Mouse (Mus musculus): ENCODE measurements around the gene Ino80d.
A peak's percentile ranks its signal among the peaks of the same experiment; 100 is the strongest.
"Not testable (repeated sequence)": the region's sequence is repeated elsewhere in the genome, so short reads cannot be mapped to it uniquely, and the experiment has no call there.

Ino80d gene

DNA sequence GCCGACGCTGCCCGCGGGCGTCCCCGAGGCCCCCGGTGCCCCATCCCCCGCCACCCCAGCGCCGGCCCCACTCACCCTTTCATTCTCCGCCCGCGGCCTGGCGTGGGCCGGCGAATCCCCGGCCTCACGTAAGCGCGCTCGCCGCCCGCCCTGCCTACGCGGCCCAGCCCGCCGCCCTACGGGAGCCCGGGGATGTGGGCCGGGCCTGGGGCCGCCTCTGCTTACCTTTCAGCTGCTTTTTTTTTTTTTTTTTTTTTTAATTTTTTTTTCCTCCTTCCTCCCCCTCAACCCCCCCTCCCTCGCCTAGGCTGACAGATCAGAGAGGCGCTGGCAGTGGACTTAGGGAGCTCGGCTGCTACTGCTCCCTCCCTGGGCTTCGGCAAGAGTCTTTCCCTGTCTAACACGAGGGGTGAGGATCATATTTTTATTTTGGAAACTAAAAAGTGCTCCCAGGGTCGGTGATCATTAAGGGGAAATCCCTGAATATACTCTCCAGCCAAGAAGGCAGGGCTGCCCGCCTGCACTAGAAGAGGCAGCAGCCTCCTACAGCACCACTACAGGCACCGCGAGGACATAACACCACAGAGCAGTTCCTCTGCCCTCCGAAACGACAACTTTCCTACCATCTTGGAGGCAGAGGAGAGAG is at the start of gene Ino80d:
Gene Ino80d, minus strand, starts transcription at position 532 of the 646 bp plus-strand sequence.
- DNase-seq (ENCODE audit: low spot score), result no peak

DNA sequence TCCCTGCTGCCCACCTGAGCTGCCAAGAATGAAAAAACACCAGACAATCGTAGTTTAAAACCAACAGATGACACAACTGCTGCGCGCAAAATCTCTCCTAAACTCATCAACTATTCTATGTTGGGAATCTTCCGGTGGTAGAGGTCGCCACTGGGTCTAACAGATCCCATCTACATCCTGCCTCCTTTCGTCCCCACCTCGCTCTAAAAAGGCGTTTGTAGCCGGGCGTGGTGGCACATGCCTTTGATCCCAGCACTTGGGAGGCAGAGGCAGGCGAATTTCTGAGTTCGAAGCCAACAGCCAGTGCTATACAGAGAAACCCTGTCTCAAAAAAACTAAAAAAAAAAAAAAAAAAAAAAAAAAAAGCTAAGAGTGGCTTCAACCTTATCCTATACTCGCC is 25.8 kb upstream of the Ino80d start:
- DNase-seq (ENCODE audit: low spot score), result no peak

- DNase-seq (ENCODE audit: low spot score), result not testable (repeated sequence)
Measured at GRCm38 (mm10) chr1:63138586-63138985, 24.1 kb upstream of the Ino80d start.

- DNase-seq (ENCODE audit: low spot score), result no peak
Measured at GRCm38 (mm10) chr1:63137971-63138370, 23.5 kb upstream of the Ino80d start.

DNA sequence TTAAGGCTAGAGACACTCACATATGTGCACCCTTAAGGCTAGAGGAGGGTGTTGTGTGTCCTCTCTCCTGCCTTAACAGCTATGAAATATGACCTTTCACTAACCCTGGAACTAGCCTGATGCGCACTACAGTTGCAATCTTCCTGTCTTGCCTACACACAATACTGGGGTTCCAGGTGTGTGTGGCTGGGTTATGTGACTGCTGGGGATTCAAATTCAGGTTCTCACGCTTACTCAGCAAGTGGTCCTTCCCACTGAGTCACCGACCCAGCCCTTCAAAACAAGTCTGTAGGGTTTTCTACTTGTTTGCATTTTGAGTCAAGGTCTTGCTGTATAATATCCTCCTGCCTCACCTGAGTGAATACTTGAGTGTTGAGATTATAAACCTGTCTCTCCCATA is 20.1 kb upstream of the Ino80d start:
- no peak for DNase-seq (ENCODE audit: low spot score)

DNA sequence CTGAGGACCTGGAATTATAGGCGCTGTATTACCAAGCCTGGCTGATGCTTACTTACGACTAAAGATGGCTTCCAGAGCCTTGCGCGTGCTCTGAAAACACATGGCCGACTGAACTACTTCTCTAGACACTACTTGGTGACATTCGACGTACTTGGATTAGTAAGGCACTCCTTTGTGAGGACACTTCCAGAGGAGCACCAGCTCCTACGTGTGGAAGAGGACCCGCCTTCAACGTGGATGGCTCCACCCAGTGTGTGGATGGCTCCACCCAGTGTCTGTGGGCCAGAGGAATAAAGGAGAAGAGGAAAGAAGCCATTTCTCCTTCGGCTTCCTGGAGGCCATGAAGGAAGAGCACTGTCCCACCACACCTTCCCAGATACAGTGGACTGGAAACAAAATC is 17.3 kb upstream of the Ino80d start:
- no peak for DNase-seq (ENCODE audit: low spot score)

DNA sequence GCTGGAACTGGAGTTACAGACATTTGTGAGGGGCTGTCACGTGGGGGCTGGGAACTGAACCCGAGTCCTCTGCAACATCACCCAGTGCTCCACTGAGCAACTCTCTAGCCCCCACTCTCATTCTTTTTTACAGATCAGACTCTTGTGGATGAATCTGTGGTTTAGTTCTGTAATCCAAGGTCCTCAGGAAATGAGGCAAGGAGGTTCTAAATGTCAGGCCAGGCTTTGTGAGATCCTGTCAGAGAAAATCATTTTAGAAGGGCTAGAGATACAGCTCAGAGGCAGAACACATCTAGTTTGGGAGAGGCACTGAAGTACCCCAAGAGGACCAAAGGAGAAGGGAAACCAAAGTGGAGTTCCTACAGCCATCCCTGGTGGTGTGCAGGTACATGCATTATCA is 16.4 kb upstream of the Ino80d start:
- DNase-seq (ENCODE audit: low spot score), result no peak

DNA sequence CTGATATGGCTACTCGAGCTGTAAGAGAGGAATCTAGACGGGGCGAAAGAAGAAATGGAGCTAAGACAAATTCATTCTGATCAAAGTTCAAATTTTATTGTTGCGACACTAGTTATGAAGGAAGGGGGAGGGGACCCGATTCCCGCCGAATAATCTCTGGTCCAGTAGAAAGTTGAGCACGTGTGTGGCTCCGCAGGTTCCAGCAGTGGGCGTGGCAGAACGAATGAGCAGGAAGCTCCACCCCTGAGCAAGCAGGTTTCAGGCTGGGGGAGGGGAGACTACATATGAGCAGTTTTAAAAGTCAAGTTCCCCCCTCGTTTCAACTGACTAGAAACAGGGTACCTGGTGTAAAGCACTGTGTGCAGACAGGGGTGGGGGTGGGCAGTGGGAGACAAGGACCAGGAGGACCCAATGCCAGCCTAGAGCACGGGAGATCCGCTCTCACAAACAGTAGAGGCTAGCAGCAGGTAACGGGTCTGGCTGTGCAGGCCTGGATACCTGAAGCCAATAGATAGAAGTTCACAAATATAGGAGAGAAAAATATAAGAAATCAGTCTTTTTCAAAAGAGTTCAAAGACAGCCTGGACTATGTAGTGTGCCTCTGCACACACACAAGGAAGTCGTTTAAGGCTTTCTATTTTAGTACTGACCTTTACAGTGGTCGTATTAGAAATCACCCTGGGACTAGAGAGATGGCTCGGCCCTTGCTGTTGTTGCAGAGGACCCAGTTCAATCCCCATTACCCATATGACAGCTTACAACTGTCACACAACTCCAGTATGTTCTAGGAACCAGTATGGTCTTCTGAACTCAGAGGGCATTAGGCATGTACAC is 15.6 kb upstream of the Ino80d start:
- no peak for DNase-seq (ENCODE audit: low spot score)

GRCm38 (mm10) chr1:63129273-63129672 is 14.8 kb upstream of the Ino80d start:
- no peak for DNase-seq (ENCODE audit: low spot score)

GRCm38 (mm10) chr1:63126206-63126605 is 11.7 kb upstream of the Ino80d start:
- DNase-seq (ENCODE audit: low spot score), result no peak

DNA sequence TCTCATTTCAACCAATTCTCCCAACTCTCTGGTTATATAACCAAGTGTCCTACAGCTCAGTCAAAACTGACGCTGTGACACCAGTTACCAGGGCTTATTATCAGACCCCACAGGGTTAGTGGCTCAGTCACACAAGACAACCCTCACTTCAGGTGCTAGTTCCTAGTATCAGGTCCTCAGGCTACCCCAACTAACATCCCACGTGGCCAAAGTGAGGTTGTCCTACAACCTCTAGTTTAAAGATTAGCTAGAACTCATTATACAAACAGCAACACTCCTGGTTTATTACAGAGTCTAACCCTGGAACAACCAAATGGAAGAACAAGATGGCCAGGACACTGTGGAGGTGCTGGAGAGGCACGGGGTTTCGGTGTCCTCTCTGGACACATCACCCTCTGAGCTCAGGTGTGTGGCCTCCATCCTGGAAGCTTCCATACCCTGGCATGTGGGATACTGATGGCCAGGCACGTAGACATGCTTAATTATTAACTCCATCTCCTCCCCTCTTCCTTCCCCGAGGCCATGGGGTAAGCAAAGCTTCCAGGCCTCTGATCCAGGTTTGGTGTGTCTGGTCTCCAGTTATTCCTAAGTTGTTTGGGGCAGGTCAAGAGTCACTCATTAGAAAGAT is 9.5 kb upstream of the Ino80d start:
- no peak for DNase-seq (ENCODE audit: low spot score)

GRCm38 (mm10) chr1:63122005-63122404 is 7.5 kb upstream of the Ino80d start:
- DNase-seq (ENCODE audit: low spot score), result no peak

DNA sequence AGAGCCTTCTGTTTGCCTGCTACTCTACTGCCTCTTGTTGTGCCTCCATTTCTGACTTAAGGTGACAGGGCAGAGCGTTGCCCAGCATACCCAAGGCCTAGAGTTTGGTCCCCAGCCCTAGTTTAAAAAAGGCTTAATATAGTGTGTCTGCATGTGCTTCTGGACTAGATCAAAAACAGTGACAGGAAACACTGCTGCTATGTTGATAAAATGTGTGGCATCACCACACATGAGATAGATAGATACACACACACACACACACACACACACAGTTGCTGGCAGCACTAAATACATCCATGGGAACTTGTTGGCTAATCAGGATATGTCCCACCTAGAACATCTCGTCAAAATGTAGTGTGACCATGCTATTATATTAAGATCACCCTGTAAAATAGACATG is 5.9 kb upstream of the Ino80d start:
- no peak for DNase-seq (ENCODE audit: low spot score)

- DNase-seq (ENCODE audit: low spot score), result no peak
Measured at GRCm38 (mm10) chr1:63119675-63120074, 5.2 kb upstream of the Ino80d start.

DNA sequence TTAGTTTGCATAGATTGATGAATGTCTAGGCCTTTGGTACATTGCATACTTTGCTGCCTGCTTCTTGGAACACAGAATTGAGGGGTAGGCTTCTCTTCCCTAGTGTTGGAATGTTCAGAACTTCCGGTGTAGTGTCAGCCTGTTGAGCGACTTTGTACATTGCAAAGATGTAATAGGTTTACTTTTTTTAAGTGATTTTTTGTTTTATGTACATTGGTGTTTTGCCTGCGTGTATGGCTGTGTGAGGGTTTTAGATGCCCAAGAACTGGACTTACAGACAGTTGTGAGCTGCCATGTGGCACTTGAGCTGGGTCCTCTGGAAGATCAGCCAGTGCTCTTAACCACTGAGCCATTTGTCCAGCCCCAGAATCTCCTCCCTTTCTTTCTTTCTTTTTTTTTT is 1.1 kb upstream of the Ino80d start:
- DNase-seq (ENCODE audit: low spot score), result no peak

GRCm38 (mm10) chr1:63115096-63115495 is 629 bp upstream of the Ino80d start:
- DNase-seq (ENCODE audit: low spot score), result no peak

- DNase-seq (ENCODE audit: low spot score), result peak; percentile 24
Measured at GRCm38 (mm10) chr1:63113274-63114135, 962 bp downstream of the Ino80d start.

- no peak for DNase-seq (ENCODE audit: low spot score)
Measured at GRCm38 (mm10) chr1:63112865-63113261, 1.6 kb downstream of the Ino80d start.

GRCm38 (mm10) chr1:63112151-63112864 is 2.2 kb downstream of the Ino80d start:
- no peak for DNase-seq (ENCODE audit: low spot score)

DNA sequence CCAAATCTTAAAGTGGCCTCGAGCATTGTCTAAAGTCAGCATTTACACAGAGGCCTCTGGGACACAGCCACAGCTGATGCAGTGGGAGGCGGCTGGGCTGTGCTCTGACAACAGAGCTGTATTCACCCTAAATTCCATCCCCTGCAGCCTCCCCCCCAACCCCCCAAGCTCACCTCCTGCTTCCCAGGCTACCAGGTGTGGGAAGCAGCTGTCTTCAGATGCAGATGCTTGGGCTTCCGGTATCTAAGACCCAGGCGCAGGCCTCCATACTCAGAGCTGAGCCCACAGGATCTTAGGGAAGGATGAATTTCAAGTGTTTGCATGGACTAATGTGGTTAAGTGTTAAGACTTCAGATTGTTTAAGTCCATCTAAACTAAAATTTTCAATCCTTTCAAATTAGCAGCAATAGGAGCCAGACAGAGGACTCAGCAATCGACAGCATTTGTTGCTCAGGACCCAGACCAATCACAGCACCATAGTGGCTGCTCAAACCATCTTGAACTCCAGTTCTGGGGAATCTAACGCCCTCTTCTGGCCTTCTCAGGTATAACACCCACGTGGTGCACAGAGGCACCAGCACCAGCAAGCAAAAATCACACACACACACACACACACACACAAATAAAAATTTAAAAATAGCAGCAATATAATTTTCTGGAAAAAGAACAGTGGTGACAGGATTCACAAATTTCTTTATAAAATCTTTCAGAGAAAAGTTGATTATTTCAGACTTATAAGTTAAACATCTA is 3.8 kb downstream of the Ino80d start:
- no peak for DNase-seq (ENCODE audit: low spot score)
